Mouse (Mus musculus) lung, postnatal 0 days (tissue): ENCODE measurements around the gene Ace. TPM values are rescaled to one million over a fixed set of nuclear protein-coding genes. Genes with fewer than 3 reads are reported as not detected.

Experiments used
- ATAC-seq: fragments of 200-750 bp; cut with Nextera tagmentation; 2 replicates; pipeline ENCODE4 v1.8.0; 2017; ENCODE audit warnings: moderate library complexity
- DNase-seq: peaks from one replicate; pipeline ENCODE4 v3.0.0-alpha.2; 2016; ENCODE audit warnings: low spot score
- H3K27ac ChIP-seq: fragments of 300-500 bp; sonication (generic); 2 replicates; pipeline ENCODE4 v1.5.1; 2014; ENCODE audit warnings: antibody characterized with exemption, mild to moderate bottlenecking, low read length, mixed read lengths
- H3K27me3 ChIP-seq: fragments of 300-500 bp; sonication (generic); replicated peaks from 2 replicates; pipeline ENCODE4 v1.6.1; 2014; ENCODE audit warnings: low read length, mixed read lengths; ENCODE audit not compliant: insufficient read depth
- H3K36me3 ChIP-seq: fragments of 300-500 bp; sonication (generic); 2 replicates; pipeline ENCODE4 v1.6.1; 2014; ENCODE audit warnings: low read length, mixed read lengths; ENCODE audit not compliant: insufficient read depth
- H3K4me1 ChIP-seq: fragments of 300-500 bp; sonication (generic); 2 replicates; pipeline ENCODE4 v1.6.1; 2014; ENCODE audit warnings: antibody characterized with exemption, low read depth, low read length, mixed read lengths; ENCODE audit not compliant: insufficient read depth
- H3K4me2 ChIP-seq: fragments of 300-500 bp; sonication (generic); replicated peaks from 2 replicates; pipeline ENCODE4 v1.6.1; 2014; ENCODE audit warnings: low read depth, mild to moderate bottlenecking, low read length, moderate library complexity, mixed read lengths
- H3K4me3 ChIP-seq: fragments of 300-500 bp; sonication (generic); 2 replicates; pipeline ENCODE4 v1.5.1; 2014; ENCODE audit warnings: low read depth, low read length
- H3K9ac ChIP-seq: fragments of 300-500 bp; sonication (generic); replicated peaks from 2 replicates; pipeline ENCODE4 v1.6.1; 2014; ENCODE audit warnings: low read depth, mild to moderate bottlenecking
- H3K9me3 ChIP-seq: fragments of 300-500 bp; sonication (generic); 2 replicates; pipeline ENCODE4 v1.6.1; 2016; ENCODE audit warnings: low read length, mixed read lengths
- CTCF ChIP-seq: IDR thresholded peaks from 2 replicates; pipeline ENCODE4 v1.5.1; 2016; ENCODE audit warnings: antibody characterized with exemption, mild to moderate bottlenecking
- EP300 ChIP-seq: IDR thresholded peaks from 2 replicates; pipeline ENCODE4 v1.6.1; 2016; ENCODE audit warnings: antibody characterized with exemption, mild to moderate bottlenecking, control low read depth
- WGBS: fragments of 180-500 bp; shearing (Covaris S2); extraction: QIAGEN DNeasy Blood & Tissue Kit; methylation state at CpG from one replicate; pipeline ENCODE4 v1.1.7; 2014; 5-methylcytosine and 5-hydroxymethylcytosine counted together
- polyA plus RNA-seq: library from polyadenylated mRNA; unstranded; fragments of >200 nt; fragmentation: Nextera tagmentation; extraction: Ambion mirVana; gene quantifications from 2 replicates; pipeline ENCODE4 v1.2.1, GENCODE M21; 2015

Ace gene
- polyA plus RNA-seq, 1 experiment from 2014 or later = 73.6 TPM

- peak; percentile 95 for TF ChIP-seq CTCF
- TF ChIP-seq EP300 = no peak
- DNase-seq (peak; percentile 85), ATAC-seq (peak; percentile 79)
- no peak overlapping the region for H3K4me2 ChIP-seq
- H3K9ac ChIP-seq = no peak overlapping the region
- H3K4me1 ChIP-seq = no peaks in the 10 kb centered on the region
- H3K36me3 ChIP-seq = peaks cover 10% of the 10 kb centered on the region; the same call in 1 of the 2 replicates
- no peak overlapping the region for H3K4me3 ChIP-seq
- no peaks in the 10 kb centered on the region for H3K27me3 ChIP-seq
- 58% methylated on average over 14 of the region's 14 CpGs for WGBS
- H3K9me3 ChIP-seq = no peaks in the 10 kb centered on the region
- no peak overlapping the region for H3K27ac ChIP-seq
Measured at GRCm38 (mm10) chr11:105927065-105928030, 40.4 kb upstream of the Ace start.

- 64% methylated on average over 5 of the region's 5 CpGs for WGBS
- TF ChIP-seq EP300 (no peak), CTCF (no peak)
- no peak for ATAC-seq
Measured at GRCm38 (mm10) chr11:105928171-105928570, 39.6 kb upstream of the Ace start.

GRCm38 (mm10) chr11:105931380-105931779, 36.4 kb upstream of the Ace start:
- H3K4me3 ChIP-seq = no peak overlapping the region
- H3K4me2 ChIP-seq = no peak overlapping the region
- peaks cover 8% of the 10 kb centered on the region for H3K4me1 ChIP-seq
- ATAC-seq (no peak), DNase-seq (no peak)
- no peaks in the 10 kb centered on the region for H3K9me3 ChIP-seq
- H3K36me3 ChIP-seq = no peaks in the 10 kb centered on the region
- no peak overlapping the region for H3K9ac ChIP-seq
- no peaks in the 10 kb centered on the region for H3K27me3 ChIP-seq
- TF ChIP-seq EP300 (no peak), CTCF (no peak)
- 89% methylated on average over 3 of the region's 3 CpGs for WGBS
- no peak overlapping the region for H3K27ac ChIP-seq

More at GRCm38 (mm10) chr11:105928171-105928570, 39.6 kb upstream of the Ace start:
- Histone ChIP-seq H3K4me3 (no peak overlapping the region), H3K27ac (no peak overlapping the region), H3K27me3 (no peaks in the 10 kb centered on the region), H3K9ac (no peak overlapping the region), H3K9me3 (no peaks in the 10 kb centered on the region), H3K4me2 (no peak overlapping the region), H3K4me1 (peaks cover 1% of the 10 kb centered on the region; the same call in 1 of the 2 replicates), H3K36me3 (peaks cover 8% of the 10 kb centered on the region; the same call in 1 of the 2 replicates)
- DNase-seq = no peak

- Histone ChIP-seq H3K4me2 (no peak overlapping the region), H3K9me3 (no peaks in the 10 kb centered on the region), H3K9ac (no peak overlapping the region), H3K4me3 (no peak overlapping the region), H3K27me3 (no peaks in the 10 kb centered on the region), H3K4me1 (peaks cover 8% of the 10 kb centered on the region), H3K27ac (peak overlapping the region; percentile 78), H3K36me3 (no peaks in the 10 kb centered on the region)
- WGBS = 37% methylated on average over 8 of the region's 8 CpGs
- ATAC-seq = peak; percentile 87
- DNase-seq = peak; percentile 76
- 0 out of 2 replicates have a peak, but pooled peaks have one; percentile 48 for TF ChIP-seq EP300
- no peak for TF ChIP-seq CTCF
Measured at GRCm38 (mm10) chr11:105933746-105934145, 34.0 kb upstream of the Ace start.

GRCm38 (mm10) chr11:105934303-105934711, 33.4 kb upstream of the Ace start:
- no peaks in the 10 kb centered on the region for H3K36me3 ChIP-seq
- peak; percentile 62 for ATAC-seq
- H3K27ac ChIP-seq = peak overlapping the region; percentile 78
- no peaks in the 10 kb centered on the region for H3K9me3 ChIP-seq
- DNase-seq = peak; percentile 40
- TF ChIP-seq CTCF (no peak), EP300 (no peak)
- no peak overlapping the region for H3K4me3 ChIP-seq
- no peak overlapping the region for H3K4me2 ChIP-seq
- WGBS = 39% methylated on average over 5 of the region's 5 CpGs
- H3K27me3 ChIP-seq = no peaks in the 10 kb centered on the region
- H3K4me1 ChIP-seq = peaks cover 8% of the 10 kb centered on the region
- no peak overlapping the region for H3K9ac ChIP-seq

DNA sequence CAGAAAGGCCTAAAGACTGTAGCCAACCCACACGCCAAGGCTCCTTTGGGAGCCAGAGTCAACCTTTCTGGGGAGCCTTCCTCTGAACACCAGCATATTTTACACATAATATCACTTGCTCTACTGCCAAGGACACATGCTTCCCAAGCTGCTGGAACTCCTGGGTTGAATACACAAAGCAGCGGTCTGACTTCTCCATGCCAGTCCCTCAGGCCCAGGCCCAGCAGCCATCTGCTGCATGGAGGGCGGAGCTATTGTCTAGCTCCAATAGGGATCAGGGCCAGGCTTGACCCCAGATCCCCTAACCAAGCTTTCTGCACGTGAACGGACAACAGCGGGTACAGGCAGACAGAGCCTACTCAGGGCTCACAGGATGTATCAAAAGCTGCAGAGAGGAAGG, 32.9 kb upstream of the Ace start:
- Histone ChIP-seq H3K4me1 (peaks cover 8% of the 10 kb centered on the region), H3K27me3 (no peaks in the 10 kb centered on the region), H3K36me3 (no peaks in the 10 kb centered on the region), H3K9me3 (no peaks in the 10 kb centered on the region), H3K9ac (no peak overlapping the region), H3K4me3 (no peak overlapping the region), H3K27ac (peak overlapping the region; percentile 78), H3K4me2 (no peak overlapping the region)
- TF ChIP-seq EP300 (no peak), CTCF (no peak)
- WGBS = 48% methylated on average over 6 of the region's 6 CpGs
- ATAC-seq = no peak
- DNase-seq = no peak
